Mouse (Mus musculus) midbrain, embryonic 12.5 days (tissue): ENCODE measurements around the gene Gata3. TPM values are rescaled to one million over a fixed set of nuclear protein-coding genes. Genes with fewer than 3 reads are reported as not detected.

Experiments used
- ATAC-seq: fragments of 200-750 bp; cut with Nextera tagmentation; 2 replicates; pipeline ENCODE4 v1.8.0; 2017; ENCODE audit warnings: low read depth, moderate TSS enrichment, moderate library complexity; ENCODE audit not compliant: low FRiP score
- H3K27ac ChIP-seq: fragments of 300-500 bp; sonication (generic); replicated peaks from 2 replicates; pipeline ENCODE4 v1.5.1; 2016; ENCODE audit warnings: mild to moderate bottlenecking
- H3K27me3 ChIP-seq: fragments of 300-500 bp; sonication (generic); 2 replicates; pipeline ENCODE4 v1.6.1; 2016; ENCODE audit warnings: mild to moderate bottlenecking
- H3K36me3 ChIP-seq: fragments of 300-500 bp; sonication (generic); 2 replicates; pipeline ENCODE4 v1.6.1; 2016
- H3K4me1 ChIP-seq: fragments of 300-500 bp; sonication (generic); 2 replicates; pipeline ENCODE4 v1.6.1; 2016
- H3K4me2 ChIP-seq: fragments of 300-500 bp; sonication (generic); replicated peaks from 2 replicates; pipeline ENCODE4 v1.6.1; 2016; ENCODE audit warnings: mild to moderate bottlenecking, moderate library complexity
- H3K4me3 ChIP-seq: fragments of 300-500 bp; sonication (generic); 2 replicates; pipeline ENCODE4 v1.5.1; 2016; ENCODE audit warnings: mild to moderate bottlenecking
- H3K9ac ChIP-seq: fragments of 300-500 bp; sonication (generic); replicated peaks from 2 replicates; pipeline ENCODE4 v1.6.1; 2016; ENCODE audit warnings: mild to moderate bottlenecking, moderate library complexity
- H3K9me3 ChIP-seq: fragments of 300-500 bp; sonication (generic); 2 replicates; pipeline ENCODE4 v1.6.1; 2016; ENCODE audit warnings: mild to moderate bottlenecking
- WGBS: fragments of 180-500 bp; shearing (Covaris S2); methylation state at CpG from one replicate; pipeline ENCODE4 v1.1.7; 2016; 5-methylcytosine and 5-hydroxymethylcytosine counted together
- polyA plus RNA-seq: library from polyadenylated mRNA; unstranded; fragments of >200 nt; fragmentation: Nextera tagmentation; extraction: Ambion mirVana; gene quantifications from 2 replicates; pipeline ENCODE4 v1.2.1, GENCODE M21; 2016

The Gata3 gene
- polyA plus RNA-seq, 1 experiment from 2014 or later, result 77.4 TPM

DNA sequence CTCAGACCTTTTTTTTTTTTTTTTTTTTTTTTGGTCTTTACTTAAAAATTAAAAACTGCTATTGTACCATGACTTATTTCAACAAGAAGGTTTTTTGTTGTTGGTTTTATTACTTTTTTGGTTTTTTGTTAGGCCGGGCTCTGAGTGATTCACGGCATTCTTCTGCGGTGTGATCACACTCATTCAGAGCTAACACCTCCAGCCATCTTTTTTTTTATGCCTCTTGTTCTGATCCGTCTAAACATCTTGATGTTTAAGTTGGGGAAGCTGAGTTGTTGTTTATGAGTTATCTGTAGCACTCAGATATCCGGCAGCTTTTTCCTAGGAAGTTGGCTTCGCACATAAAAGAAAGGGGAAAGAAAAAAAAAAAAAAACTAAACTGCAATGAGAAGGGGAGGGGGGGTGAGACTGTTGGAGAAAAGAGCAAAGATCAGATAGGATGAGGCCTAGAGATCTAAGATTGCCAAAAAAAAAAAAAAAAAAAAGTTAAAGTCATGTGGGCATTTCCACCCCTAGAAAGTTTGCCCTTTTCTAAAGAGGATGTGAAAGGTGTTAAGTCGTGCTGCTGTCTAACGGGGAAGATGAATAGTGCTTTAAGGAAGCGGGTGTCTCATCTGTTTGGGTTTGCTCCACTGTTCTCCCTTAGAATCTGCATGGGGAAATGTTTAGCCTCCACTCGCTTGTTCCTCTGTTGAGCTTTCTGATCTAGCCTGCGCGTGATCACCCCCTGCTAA is 22.6 kb downstream of the Gata3 start:
- Histone ChIP-seq H3K27me3 (peaks cover 36% of the 10 kb centered on the region), H3K4me2 (no peak overlapping the region), H3K4me3 (no peak overlapping the region), H3K9ac (no peak overlapping the region), H3K4me1 (peaks cover 5% of the 10 kb centered on the region; the same call in 1 of the 2 replicates), H3K36me3 (no peaks in the 10 kb centered on the region), H3K27ac (no peak overlapping the region), H3K9me3 (no peaks in the 10 kb centered on the region)
- ATAC-seq, result no peak
- WGBS, result 77% methylated on average over 12 of the region's 12 CpGs

DNA sequence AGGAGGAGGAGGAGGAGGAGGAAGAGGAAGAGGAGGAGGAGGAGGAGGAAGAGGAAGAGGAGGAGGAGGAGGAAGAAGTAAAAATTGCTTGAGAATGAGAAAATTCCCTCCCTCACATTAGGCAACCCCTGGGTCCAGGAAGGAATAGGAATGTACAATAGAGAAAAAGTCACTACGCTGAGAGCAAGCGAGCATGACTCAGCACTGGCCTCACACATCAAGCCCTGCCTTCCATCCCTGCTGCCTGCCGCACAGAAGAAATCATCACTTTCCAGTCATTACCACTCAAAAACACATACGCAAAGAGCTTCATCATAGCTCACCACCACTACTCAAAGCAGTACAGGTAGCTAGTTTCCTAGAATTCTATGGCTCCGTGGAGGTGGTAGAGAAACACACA is 29.1 kb downstream of the Gata3 start:
- no peaks in the 10 kb centered on the region; the same call in 1 of the 2 replicates for H3K27me3 ChIP-seq
- H3K9ac ChIP-seq, result no peak overlapping the region
- no peak overlapping the region for H3K4me3 ChIP-seq
- H3K36me3 ChIP-seq, result no peaks in the 10 kb centered on the region
- ATAC-seq, result no peak
- WGBS, result 85% methylated on average over 5 of the region's 5 CpGs
- H3K4me1 ChIP-seq, result no peaks in the 10 kb centered on the region
- H3K4me2 ChIP-seq, result no peak overlapping the region
- no peaks in the 10 kb centered on the region for H3K9me3 ChIP-seq
- no peak overlapping the region for H3K27ac ChIP-seq

DNA sequence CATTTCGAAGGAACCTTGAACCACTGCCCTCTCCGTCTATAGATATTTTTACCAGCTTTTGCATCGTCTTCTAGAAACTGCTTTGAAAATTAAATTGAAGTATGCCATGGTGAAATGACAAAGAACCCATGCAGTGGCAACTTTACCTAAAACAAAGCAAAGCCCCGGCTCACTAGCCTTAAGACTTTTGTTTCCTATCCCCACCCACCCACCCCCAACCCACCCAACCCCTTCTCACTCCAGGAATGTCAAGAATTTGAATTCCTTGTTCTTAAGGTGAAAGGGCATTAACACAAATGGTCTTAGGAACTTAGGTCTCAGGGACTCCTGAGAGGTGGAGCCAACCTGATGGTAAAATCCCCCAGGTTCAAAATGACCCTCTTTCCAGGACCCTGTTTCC is 34.0 kb downstream of the Gata3 start:
- Histone ChIP-seq H3K4me1 (peaks cover 7% of the 10 kb centered on the region), H3K36me3 (no peaks in the 10 kb centered on the region), H3K9me3 (no peaks in the 10 kb centered on the region), H3K9ac (no peak overlapping the region), H3K4me3 (no peak overlapping the region), H3K27me3 (peaks cover 3% of the 10 kb centered on the region), H3K27ac (no peak overlapping the region), H3K4me2 (no peak overlapping the region)
- no peak for ATAC-seq
- WGBS, result 31% methylated on average over 4 of the region's 4 CpGs

DNA sequence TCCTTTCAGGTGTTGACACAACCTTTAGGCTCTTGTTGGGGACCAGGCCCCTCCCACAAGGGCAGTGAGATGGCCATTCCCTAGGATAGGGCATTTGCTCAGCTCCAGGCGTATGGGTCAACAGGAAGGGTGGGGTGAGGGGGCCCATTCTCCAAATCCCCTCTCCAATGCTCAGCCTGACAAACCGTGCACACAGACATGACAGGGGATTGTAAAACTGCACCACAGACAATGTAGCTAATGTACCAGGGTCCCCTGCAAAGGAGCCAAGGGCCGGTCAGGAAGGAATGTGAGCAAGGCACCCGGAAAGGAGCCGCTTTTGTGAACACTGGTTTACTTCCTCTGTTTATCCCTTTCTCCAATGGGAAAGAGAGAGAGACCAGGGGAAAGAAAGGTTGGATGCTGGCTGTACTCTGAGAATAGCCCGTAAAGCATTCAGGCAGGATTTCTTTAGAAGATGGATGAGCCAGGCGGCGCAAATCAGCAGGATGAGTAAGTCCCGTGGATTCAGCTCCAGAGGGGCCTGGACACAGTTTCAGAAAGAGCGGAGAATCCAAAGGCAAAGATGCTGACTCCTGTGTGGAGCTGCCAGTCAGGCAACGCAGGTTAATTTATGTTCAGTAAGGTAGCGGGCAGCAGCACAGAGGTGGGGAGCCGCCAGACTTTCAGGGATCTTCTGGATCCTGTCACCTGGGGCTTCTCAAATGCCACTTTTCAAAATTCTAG is 36.8 kb downstream of the Gata3 start:
- WGBS, result 39% methylated on average over 13 of the region's 13 CpGs
- Histone ChIP-seq H3K9me3 (no peaks in the 10 kb centered on the region), H3K4me1 (peaks cover 7% of the 10 kb centered on the region), H3K27me3 (peaks cover 8% of the 10 kb centered on the region), H3K36me3 (no peaks in the 10 kb centered on the region), H3K27ac (0 out of 2 replicates have a peak overlapping the region, but pooled peaks have one; percentile 6), H3K9ac (no peak overlapping the region), H3K4me2 (peak overlapping the region; percentile 19; the same call in 1 of the 2 replicates), H3K4me3 (no peak overlapping the region)
- peak; percentile 70 for ATAC-seq

DNA sequence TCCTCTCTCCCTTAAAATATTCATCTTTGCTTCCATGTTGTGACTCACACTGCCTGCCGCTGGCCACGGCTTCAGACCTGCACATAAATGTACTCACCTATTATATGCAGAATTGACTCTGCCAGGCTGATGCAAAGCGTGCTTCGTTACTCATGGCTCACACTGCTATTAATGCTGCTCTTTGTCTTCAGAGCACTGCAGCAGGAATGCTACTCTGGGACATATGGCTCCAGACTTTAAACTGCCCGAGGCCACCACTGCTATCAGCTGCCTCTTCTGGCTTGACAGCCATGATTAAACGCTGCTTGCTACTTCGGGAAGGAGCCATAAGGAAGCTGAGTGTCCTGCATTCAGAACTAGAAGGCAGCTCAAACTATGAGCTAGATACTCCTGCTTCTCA is 54.6 kb downstream of the Gata3 start:
- Histone ChIP-seq H3K4me2 (no peak overlapping the region), H3K4me3 (no peak overlapping the region), H3K4me1 (no peaks in the 10 kb centered on the region), H3K9me3 (no peaks in the 10 kb centered on the region), H3K27me3 (no peaks in the 10 kb centered on the region), H3K9ac (no peak overlapping the region), H3K27ac (no peak overlapping the region), H3K36me3 (no peaks in the 10 kb centered on the region)
- WGBS, result 76% methylated on average over 7 of the region's 7 CpGs
- ATAC-seq, result no peak

DNA sequence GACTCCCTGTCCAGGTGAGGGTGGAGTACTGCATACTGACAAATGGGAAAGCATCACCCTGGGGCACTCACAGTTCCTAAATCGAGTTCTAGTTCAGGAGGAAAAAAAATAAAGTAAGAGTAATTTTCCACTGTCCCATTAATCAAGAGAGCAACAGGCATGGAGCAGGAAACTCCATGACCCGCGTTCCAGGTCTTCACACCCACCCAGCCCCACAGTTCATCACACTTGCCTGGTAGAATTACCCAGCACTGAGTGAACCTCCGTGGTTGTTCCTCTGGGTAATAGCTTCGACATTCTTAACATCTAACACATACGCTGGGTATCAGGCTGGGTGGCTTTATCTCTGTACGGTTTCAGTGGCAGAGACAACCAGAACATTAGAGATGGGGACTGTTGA is 56.1 kb downstream of the Gata3 start:
- no peak overlapping the region for H3K27ac ChIP-seq
- H3K4me2 ChIP-seq, result no peak overlapping the region
- WGBS, result 90% methylated on average over 7 of the region's 7 CpGs
- no peaks in the 10 kb centered on the region for H3K36me3 ChIP-seq
- H3K4me3 ChIP-seq, result no peak overlapping the region
- no peaks in the 10 kb centered on the region for H3K27me3 ChIP-seq
- H3K9ac ChIP-seq, result no peak overlapping the region
- no peak for ATAC-seq
- H3K4me1 ChIP-seq, result no peaks in the 10 kb centered on the region
- H3K9me3 ChIP-seq, result no peaks in the 10 kb centered on the region

DNA sequence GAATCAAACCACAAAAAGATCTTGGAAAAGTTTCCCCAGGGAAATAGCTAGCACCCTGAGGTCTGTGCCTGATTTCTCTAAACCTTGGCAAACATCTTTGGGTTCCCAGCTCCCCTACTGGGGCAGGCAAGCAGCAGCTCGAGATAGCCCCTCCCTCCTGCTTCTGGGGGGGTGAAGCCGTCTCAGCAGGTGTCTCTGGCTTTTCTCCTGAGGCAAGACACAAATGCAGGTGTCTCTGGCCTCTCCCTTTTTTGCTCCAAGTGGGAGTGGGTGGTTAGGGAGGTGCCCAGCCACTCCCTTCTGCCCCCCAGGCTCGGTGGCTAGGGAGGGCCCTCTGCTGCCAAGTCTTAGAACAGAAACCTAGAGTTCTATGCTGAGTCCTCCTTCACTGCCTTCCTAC is 62.2 kb downstream of the Gata3 start:
- Histone ChIP-seq H3K4me1 (no peaks in the 10 kb centered on the region), H3K9ac (no peak overlapping the region), H3K27ac (no peak overlapping the region), H3K4me2 (no peak overlapping the region), H3K36me3 (no peaks in the 10 kb centered on the region), H3K4me3 (no peak overlapping the region), H3K27me3 (no peaks in the 10 kb centered on the region), H3K9me3 (no peaks in the 10 kb centered on the region)
- 27% methylated on average over 3 of the region's 3 CpGs for WGBS
- ATAC-seq, result no peak

DNA sequence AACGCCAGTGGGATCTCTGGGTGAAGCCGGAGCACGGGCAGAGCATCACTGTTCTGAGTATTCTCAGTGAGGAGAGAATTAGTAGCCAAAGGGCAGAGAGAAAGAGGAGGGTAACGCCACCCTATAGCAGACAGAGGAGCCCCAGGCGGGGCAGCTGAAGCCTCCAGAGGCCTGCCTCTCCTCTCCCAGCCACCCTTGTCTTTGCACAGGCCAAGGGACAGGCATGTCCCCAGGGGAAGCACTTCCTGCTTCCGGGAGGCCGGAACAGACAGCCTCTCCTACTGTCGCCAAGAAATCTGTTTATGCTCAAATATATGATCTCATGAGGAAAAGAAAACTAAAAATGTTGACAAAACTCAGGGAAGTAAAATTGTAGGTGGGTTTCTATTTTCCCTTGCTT is 69.2 kb downstream of the Gata3 start:
- Histone ChIP-seq H3K4me2 (no peak overlapping the region), H3K4me1 (no peaks in the 10 kb centered on the region), H3K9ac (no peak overlapping the region), H3K9me3 (no peaks in the 10 kb centered on the region), H3K27me3 (no peaks in the 10 kb centered on the region), H3K27ac (no peak overlapping the region), H3K36me3 (no peaks in the 10 kb centered on the region), H3K4me3 (no peak overlapping the region)
- ATAC-seq, result no peak
- WGBS, result 89% methylated on average over 8 of the region's 8 CpGs

DNA sequence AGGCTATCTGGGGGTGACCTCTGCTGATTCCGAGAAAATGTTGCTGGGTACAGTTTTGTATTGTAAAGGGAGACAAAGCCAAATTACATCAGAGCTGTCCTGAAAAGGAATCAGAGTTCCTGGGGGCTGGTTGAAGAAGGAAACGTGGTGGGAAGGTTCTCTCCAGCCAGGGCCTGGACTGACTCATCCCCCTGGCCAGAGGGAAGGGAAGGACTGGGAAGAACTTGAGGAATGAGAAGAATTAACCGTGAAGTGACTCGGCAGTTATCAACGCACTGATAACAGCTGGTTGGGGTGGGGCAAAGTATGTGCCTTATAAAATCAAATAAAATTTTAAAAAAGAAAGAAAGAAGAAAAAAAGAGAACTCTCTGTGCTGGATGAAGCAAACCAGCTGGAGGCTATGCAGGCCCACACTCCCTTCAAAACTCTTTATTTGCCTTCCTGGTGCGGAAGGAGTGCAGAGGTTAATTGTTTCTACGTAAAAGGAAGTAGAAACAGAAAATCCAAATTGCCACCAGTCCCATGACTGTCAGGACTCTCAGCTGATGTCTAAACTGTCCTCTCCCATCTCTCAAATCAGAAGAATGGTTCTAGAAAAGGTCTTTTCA is 71.6 kb downstream of the Gata3 start:
- H3K9me3 ChIP-seq, result no peaks in the 10 kb centered on the region
- H3K9ac ChIP-seq, result no peak overlapping the region
- H3K27ac ChIP-seq, result no peak overlapping the region
- H3K4me2 ChIP-seq, result no peak overlapping the region
- WGBS, result 79% methylated on average over 7 of the region's 7 CpGs
- H3K27me3 ChIP-seq, result no peaks in the 10 kb centered on the region
- no peaks in the 10 kb centered on the region for H3K36me3 ChIP-seq
- no peaks in the 10 kb centered on the region for H3K4me1 ChIP-seq
- H3K4me3 ChIP-seq, result no peak overlapping the region
- ATAC-seq, result no peak

Other genes with a start within 250 kb of the Gata3 start
- 3.0 and 5.3 TPM in 2 replicates for gene 4930412O13Rik, start 8.8 kb downstream of the Gata3 start, polyA plus RNA-seq
- gene 9230102O04Rik, start 494 bp downstream of the Gata3 start, polyA plus RNA-seq, result 3.0 and 3.5 TPM in 2 replicates
- 17.8 and 18.1 TPM in 2 replicates for gene Taf3, start 158.6 kb upstream of the Gata3 start, polyA plus RNA-seq
- gene Atp5c1, start 190.5 kb upstream of the Gata3 start, polyA plus RNA-seq, result 455 and 462 TPM in 2 replicates
- 38.8 and 41.6 TPM in 2 replicates for gene Kin, start 190.6 kb upstream of the Gata3 start, polyA plus RNA-seq
- gene Itih2, start 241.4 kb upstream of the Gata3 start, polyA plus RNA-seq, result 0.33 and 0.36 TPM in 2 replicates